Mouse (Mus musculus) intestine, embryonic 16.5 days (tissue): ENCODE results near the gene Tmub2. TPM values are rescaled to one million over a fixed set of nuclear protein-coding genes. Genes with fewer than 3 reads are reported as not detected.

Experiments used
- ATAC-seq: fragments of 200-750 bp; cut with Nextera tagmentation; 2 replicates; pipeline ENCODE4 v1.8.0; 2017; ENCODE audit warnings: moderate TSS enrichment, moderate library complexity
- H3K27ac ChIP-seq: fragments of 300-500 bp; sonication (generic); 2 replicates; pipeline ENCODE4 v1.5.1; 2014; ENCODE audit warnings: mild to moderate bottlenecking, low read length
- H3K27me3 ChIP-seq: fragments of 300-500 bp; sonication (generic); replicated peaks from 2 replicates; pipeline ENCODE4 v1.6.1; 2014; ENCODE audit warnings: low read length, control low read depth, mixed read lengths; ENCODE audit not compliant: control insufficient read depth, insufficient read depth
- H3K36me3 ChIP-seq: fragments of 300-500 bp; sonication (generic); 2 replicates; pipeline ENCODE4 v1.6.1; 2014; ENCODE audit warnings: low read length, control low read depth; ENCODE audit not compliant: control insufficient read depth, insufficient read depth
- H3K4me1 ChIP-seq: fragments of 300-500 bp; sonication (generic); 2 replicates; pipeline ENCODE4 v1.6.1; 2014; ENCODE audit warnings: low read length, control low read depth, mixed read lengths; ENCODE audit not compliant: control insufficient read depth, insufficient read depth
- H3K4me2 ChIP-seq: fragments of 300-500 bp; sonication (generic); 2 replicates; pipeline ENCODE4 v1.6.1; 2014; ENCODE audit warnings: low read depth, low read length, control low read depth
- H3K4me3 ChIP-seq: fragments of 300-500 bp; sonication (generic); 2 replicates; pipeline ENCODE4 v1.5.1; 2014; ENCODE audit warnings: mild to moderate bottlenecking, low read length
- H3K9ac ChIP-seq: fragments of 300-500 bp; sonication (generic); 2 replicates; pipeline ENCODE4 v1.6.1; 2014; ENCODE audit warnings: low read depth, low read length
- H3K9me3 ChIP-seq: fragments of 300-500 bp; sonication (generic); 2 replicates; pipeline ENCODE4 v1.6.1; 2016; ENCODE audit warnings: low read length, control low read depth; ENCODE audit not compliant: control insufficient read depth
- WGBS: fragments of 180-500 bp; shearing (Covaris S2); extraction: QIAGEN DNeasy Blood & Tissue Kit; methylation state at CpG from one replicate; pipeline ENCODE4 v1.1.7; 2014; 5-methylcytosine and 5-hydroxymethylcytosine counted together
- polyA plus RNA-seq: library from polyadenylated mRNA; unstranded; fragments of >200 nt; fragmentation: Nextera tagmentation; extraction: Ambion mirVana; gene quantifications from 2 replicates; pipeline ENCODE4 v1.2.1, GENCODE M21; 2015

Tmub2 gene
- polyA plus RNA-seq, 1 experiment from 2014 or later: 54.3 TPM

DNA sequence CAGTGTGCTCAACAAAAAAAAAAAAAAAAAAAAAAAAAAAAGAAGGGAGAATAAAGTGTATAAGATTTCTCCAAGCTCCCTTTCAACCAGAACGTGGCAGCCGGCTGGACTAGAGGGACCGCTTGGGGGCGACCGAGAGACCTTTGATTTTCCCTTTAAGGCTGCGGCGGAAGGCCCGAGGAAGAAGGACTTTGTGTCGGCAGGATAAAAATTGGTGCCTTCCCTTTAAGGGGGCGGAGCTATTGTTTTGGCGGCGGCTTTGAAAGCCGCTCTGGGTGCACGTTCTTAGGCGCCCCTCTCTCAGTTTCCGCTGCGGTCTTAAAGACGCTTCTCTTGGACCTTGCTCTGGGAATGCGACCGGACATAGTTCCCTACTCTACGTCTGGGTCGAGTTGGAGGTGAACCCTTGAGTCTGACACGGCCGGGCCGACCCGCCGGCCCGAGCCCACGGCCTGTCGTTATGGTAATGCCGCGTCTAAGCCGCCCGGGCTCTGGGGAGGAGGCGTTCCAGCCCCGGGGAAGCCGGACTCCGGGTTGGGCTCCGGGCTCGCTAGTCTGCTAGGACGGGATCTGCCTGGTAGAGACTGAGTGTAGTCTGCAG, 36.0 kb upstream of the Tmub2 start, which contains the start of gene BC030867:
BC030867 (plus strand) TSS at position 253 of the 601 bp plus-strand sequence.
- peak within 1 kb of the TSS; percentile 82 for H3K9ac ChIP-seq
- peak; percentile 68 for ATAC-seq
- H3K4me1 ChIP-seq: peaks cover 22% of the 10 kb centered on the region
- H3K27ac ChIP-seq: peak within 1 kb of the TSS; percentile 51; the same call in 1 of the 2 replicates
- no peaks in the 10 kb centered on the region for H3K9me3 ChIP-seq
- no peaks in the 10 kb centered on the region for H3K27me3 ChIP-seq
- H3K4me2 ChIP-seq: peak within 1 kb of the TSS; percentile 87
- peak within 1 kb of the TSS; percentile 84 for H3K4me3 ChIP-seq
- under 1% methylated on average over 41 of the region's 41 CpGs for whole genome bisulfite sequencing
- H3K36me3 ChIP-seq: peaks cover 3% of the 10 kb centered on the region; the same call in 1 of the 2 replicates

DNA sequence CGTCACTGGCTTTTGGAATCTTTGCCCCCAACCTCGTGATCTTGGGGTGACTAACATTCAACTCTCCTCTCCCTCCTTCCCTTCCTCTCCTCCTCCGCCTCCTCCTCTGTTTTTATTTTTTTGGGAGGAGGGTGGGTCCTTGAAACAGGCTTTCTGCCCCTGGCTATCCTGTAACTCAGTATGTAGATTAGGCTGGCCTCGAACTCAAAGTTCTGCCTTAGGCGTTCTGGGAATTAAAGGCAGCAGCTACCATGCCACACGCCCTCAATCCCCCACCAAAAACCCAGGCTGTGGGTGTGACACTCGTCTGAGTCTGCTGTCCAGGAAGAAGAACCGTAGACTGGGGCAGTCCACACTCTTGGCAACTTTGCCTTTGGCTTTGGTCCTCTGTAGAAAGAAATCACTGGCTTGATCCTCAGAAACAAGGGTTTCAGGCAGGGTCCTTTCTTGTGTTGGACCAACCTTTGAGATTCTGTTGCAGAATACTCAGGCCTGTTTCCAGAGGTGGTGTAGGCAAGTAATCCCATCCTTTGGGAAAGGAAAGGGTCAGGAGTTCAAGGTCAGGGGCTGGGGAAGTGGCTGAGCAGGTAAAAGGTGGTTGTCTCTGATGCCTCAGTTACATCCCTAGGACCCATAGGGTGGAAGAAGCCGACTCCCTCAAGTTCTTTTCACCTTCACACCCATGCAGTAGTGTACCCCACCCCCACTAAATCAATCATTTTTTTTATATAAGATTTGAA, 35.2 kb upstream of the Tmub2 start:
- WGBS: 11% methylated on average over 9 of the region's 9 CpGs
- Histone ChIP-seq H3K9ac (peak overlapping the region; percentile 82), H3K4me2 (peak overlapping the region; percentile 87), H3K4me3 (peak overlapping the region; percentile 84), H3K9me3 (no peaks in the 10 kb centered on the region), H3K27ac (no peak overlapping the region; the same call in 1 of the 2 replicates), H3K36me3 (peaks cover 3% of the 10 kb centered on the region; the same call in 1 of the 2 replicates), H3K27me3 (no peaks in the 10 kb centered on the region), H3K4me1 (peaks cover 21% of the 10 kb centered on the region)
- ATAC-seq: no peak

- no peak overlapping the region for H3K27ac ChIP-seq
- H3K36me3 ChIP-seq: peaks cover 21% of the 10 kb centered on the region
- H3K4me2 ChIP-seq: no peak overlapping the region
- H3K9ac ChIP-seq: no peak overlapping the region
- H3K4me1 ChIP-seq: no peaks in the 10 kb centered on the region
- 40% methylated on average over 9 of the region's 9 CpGs for WGBS
- H3K4me3 ChIP-seq: no peak overlapping the region
- no peaks in the 10 kb centered on the region for H3K9me3 ChIP-seq
- ATAC-seq: no peak
- no peaks in the 10 kb centered on the region for H3K27me3 ChIP-seq
Observed at GRCm38 (mm10) chr11:102257514-102257913, 27.2 kb upstream of the Tmub2 start.

GRCm38 (mm10) chr11:102258095-102258494, 26.6 kb upstream of the Tmub2 start:
- WGBS: 80% methylated on average over 6 of the region's 6 CpGs
- peaks cover 24% of the 10 kb centered on the region for H3K36me3 ChIP-seq
- no peak for ATAC-seq
- no peaks in the 10 kb centered on the region for H3K4me1 ChIP-seq
- H3K9ac ChIP-seq: no peak overlapping the region
- H3K9me3 ChIP-seq: no peaks in the 10 kb centered on the region
- no peak overlapping the region for H3K27ac ChIP-seq
- no peaks in the 10 kb centered on the region for H3K27me3 ChIP-seq
- no peak overlapping the region for H3K4me3 ChIP-seq
- H3K4me2 ChIP-seq: no peak overlapping the region

DNA sequence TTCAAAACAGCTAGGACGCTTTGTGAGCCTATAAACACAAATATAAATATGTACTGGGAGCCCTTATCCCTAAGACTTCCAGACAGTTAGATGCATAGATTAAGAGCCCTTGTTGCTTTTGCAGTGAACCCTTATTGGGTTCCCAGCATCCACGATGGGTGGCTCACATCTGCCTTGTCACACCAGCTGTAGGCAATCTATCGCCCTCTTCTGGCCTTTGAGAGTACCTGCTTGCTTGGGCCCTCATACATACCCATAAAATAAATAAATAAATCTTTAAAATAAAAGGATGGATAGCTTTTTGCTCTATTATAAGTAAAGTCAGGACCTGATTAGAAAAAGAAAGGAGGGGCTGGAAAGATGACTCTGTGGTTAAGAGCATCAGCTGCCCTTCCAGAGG, 26.2 kb upstream of the Tmub2 start:
- Histone ChIP-seq H3K27me3 (no peaks in the 10 kb centered on the region), H3K36me3 (peaks cover 24% of the 10 kb centered on the region), H3K4me1 (no peaks in the 10 kb centered on the region), H3K27ac (no peak overlapping the region), H3K9me3 (no peaks in the 10 kb centered on the region), H3K9ac (no peak overlapping the region), H3K4me2 (no peak overlapping the region), H3K4me3 (no peak overlapping the region)
- ATAC-seq: no peak
- WGBS: 88% methylated on average over 3 of the region's 3 CpGs

GRCm38 (mm10) chr11:102263211-102263610, 21.5 kb upstream of the Tmub2 start:
- H3K36me3 ChIP-seq: peaks cover 19% of the 10 kb centered on the region; the same call in 1 of the 2 replicates

DNA sequence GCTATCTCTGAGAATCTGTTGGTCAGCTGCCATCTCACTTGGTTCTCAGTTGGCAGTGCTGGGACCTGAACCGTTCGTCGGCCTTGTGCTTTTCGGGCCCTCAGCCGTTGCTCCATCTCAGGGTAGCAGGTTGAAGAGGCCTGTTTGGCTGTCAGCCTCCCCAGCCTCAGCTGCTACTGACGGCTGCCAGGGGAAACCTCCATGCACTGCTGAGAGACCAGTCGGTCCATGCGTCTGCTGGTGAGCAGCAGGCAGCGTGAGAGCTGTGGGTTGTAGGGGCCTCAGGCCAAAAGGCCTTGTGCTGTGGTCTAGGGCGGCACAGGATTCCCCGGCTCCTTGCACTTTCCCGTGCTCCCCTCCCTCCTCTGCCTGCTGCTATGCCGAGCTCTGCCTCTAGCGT, 18.9 kb upstream of the Tmub2 start:
- Histone ChIP-seq H3K4me3 (no peak overlapping the region), H3K9ac (no peak overlapping the region)
- 61% methylated on average over 14 of the region's 14 CpGs for WGBS

More at GRCm38 (mm10) chr11:102263211-102263610, 21.5 kb upstream of the Tmub2 start:
- H3K27me3 ChIP-seq: no peaks in the 10 kb centered on the region
- H3K27ac ChIP-seq: no peak overlapping the region
- 92% methylated on average over 7 of the region's 7 CpGs for WGBS
- no peak overlapping the region for H3K4me2 ChIP-seq
- H3K4me1 ChIP-seq: peaks cover 5% of the 10 kb centered on the region
- H3K9me3 ChIP-seq: no peaks in the 10 kb centered on the region
- ATAC-seq: no peak
- no peak overlapping the region for H3K9ac ChIP-seq
- no peak overlapping the region for H3K4me3 ChIP-seq

GRCm38 (mm10) chr11:102266631-102267355, 17.9 kb upstream of the Tmub2 start:
- 91% methylated on average over 8 of the region's 8 CpGs for WGBS
- H3K36me3 ChIP-seq: peaks cover 13% of the 10 kb centered on the region; the same call in 1 of the 2 replicates
- no peak overlapping the region for H3K4me2 ChIP-seq
- H3K4me3 ChIP-seq: no peak overlapping the region
- no peak overlapping the region for H3K9ac ChIP-seq
- H3K27me3 ChIP-seq: no peaks in the 10 kb centered on the region
- 0 out of 2 replicates have a peak, but pooled peaks have one; percentile 7 for ATAC-seq
- H3K9me3 ChIP-seq: no peaks in the 10 kb centered on the region
- H3K27ac ChIP-seq: no peak overlapping the region
- H3K4me1 ChIP-seq: peaks cover 5% of the 10 kb centered on the region

More for the DNA sequence above, 18.9 kb upstream of the Tmub2 start:
- Histone ChIP-seq H3K27ac (no peak overlapping the region), H3K4me2 (no peak overlapping the region), H3K4me1 (peaks cover 5% of the 10 kb centered on the region), H3K9me3 (no peaks in the 10 kb centered on the region), H3K36me3 (peaks cover 13% of the 10 kb centered on the region; the same call in 1 of the 2 replicates), H3K27me3 (no peaks in the 10 kb centered on the region)
- peak; percentile 15; the same call in 1 of the 2 replicates for ATAC-seq

- no peak overlapping the region for H3K4me3 ChIP-seq
- peak; percentile 58 for ATAC-seq
- no peak overlapping the region for H3K27ac ChIP-seq
- WGBS: 5% methylated on average over 11 of the region's 11 CpGs
- H3K36me3 ChIP-seq: peaks cover 7% of the 10 kb centered on the region; the same call in 1 of the 2 replicates
- peak overlapping the region; percentile 19; the same call in 1 of the 2 replicates for H3K9ac ChIP-seq
- no peaks in the 10 kb centered on the region for H3K27me3 ChIP-seq
- H3K9me3 ChIP-seq: no peaks in the 10 kb centered on the region
- peaks cover 5% of the 10 kb centered on the region for H3K4me1 ChIP-seq
- no peak overlapping the region for H3K4me2 ChIP-seq
Observed at GRCm38 (mm10) chr11:102267480-102267879, 17.3 kb upstream of the Tmub2 start.
